Mouse (Mus musculus) MN1 (cell line): Measurements from ENCODE around the gene Sgpl1.

Source experiments
- DNase-seq: peaks from one replicate; pipeline ENCODE4 v3.0.0-alpha.2; 2016; ENCODE audit warnings: low spot score

The Sgpl1 gene

DNA sequence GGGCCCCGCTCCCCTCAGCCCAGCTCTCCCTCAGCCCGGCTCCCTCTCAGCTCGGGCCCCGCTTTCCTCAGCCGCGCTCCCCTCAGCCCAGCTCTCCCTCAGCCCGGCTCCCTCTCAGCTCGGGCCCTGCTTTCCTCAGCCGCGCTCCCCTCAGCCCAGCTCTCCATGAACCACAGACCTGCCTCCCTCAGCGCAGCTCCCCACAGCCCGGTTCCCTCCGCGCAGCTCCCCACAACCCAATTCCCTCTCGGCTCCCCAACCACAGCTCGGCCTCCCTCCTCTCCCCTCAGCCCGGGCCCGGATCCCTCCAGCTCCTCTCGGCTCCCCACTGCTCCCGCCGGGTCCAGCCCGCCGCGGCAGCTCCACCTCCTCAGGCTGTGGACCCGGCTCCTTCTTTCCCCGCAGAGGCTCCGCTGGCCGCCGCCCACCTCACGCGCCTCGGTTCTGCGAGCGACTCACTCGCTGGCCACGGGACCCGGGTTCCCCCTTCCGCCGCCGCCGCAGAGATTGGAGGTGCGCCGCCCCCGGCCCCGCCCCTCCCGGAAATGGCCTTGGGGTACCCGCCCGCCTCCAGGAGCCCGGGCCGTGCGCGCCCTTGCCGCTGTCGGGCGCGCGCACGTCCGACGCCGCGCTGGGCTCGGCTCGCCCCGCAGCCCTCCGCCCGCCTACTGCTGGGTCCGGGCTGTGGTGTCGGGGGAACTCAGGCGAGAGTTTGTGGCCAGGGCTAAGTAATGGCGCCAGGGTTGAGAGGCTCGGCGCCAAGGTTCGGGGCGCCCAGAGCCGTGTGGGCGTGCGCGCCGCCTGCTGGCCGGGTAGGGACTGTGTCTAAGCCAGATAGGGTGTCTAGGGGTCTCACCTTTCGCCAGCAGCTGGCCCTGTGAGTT, at the start of gene Sgpl1:
Gene Sgpl1 (minus strand): TSS at position 547 of the 884 bp plus-strand sequence.
- peak; percentile 88 for DNase-seq

DNA sequence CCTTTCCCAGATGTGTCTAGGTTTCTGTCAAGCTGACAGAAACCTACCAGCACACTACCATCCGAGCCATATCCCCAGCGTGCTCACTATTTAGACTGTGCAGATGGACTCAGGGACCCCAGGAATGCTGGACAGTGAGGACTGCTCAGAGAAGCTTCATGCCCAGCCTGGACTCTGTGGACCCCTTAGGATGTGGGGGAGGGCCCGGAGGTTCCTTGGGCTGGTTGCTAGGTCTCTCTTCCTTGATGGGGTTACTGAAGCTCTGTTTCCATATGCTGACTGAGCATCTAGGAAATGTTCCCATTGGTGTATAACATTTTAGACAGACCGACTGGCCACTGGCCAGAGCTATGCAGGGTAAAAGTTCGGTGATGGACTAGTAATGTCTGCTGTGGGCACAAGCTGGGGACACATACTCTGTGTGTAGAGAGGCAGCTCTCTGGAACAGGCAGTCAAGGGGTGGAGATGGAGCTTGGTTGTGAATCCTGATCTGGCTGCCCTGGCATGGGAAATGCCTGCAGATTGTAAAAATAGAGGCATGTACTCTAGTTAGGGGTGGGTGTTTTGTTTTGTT, 48.3 kb upstream of the Sgpl1 start:
- no peak for DNase-seq

DNA sequence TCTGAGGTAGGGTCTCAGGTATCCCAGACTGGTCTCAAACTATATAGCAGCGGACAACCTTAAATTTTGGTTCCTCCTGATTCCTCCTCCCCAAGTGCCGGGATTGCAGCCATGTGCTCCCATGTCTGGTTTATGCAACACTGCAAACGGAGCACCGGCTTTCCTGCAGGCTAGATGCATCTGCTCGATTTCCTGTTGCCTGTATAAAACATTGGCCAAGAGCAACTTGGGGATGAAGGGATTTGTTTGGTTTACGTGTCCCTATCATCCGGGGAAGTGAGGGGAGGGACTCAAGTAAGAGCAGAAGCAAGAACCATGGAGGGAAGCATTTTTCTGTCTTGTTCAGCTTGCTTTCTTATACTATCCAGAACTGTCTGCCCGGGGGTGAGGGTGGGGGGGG, 47.7 kb upstream of the Sgpl1 start:
- no peak for DNase-seq

DNA sequence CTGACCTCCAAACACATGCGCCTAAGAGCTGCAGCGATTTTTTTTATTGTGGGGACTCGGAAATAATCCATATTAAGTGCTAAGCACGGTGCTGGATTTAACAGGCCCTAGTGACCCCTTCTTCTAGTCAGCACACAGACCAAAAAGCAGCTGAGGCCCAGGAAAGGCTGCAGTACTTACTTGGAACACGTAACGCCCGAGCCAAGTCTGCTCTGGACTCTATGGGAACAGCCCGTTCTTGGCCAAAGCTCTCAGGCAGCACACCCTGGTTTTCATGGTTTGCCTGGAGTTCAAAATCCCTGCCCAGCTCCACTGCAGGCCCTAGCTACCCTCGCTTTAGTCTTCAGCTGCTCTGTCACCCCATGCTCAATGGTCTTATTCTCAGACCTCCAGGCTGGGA, 47.1 kb upstream of the Sgpl1 start:
- DNase-seq, result no peak

DNA sequence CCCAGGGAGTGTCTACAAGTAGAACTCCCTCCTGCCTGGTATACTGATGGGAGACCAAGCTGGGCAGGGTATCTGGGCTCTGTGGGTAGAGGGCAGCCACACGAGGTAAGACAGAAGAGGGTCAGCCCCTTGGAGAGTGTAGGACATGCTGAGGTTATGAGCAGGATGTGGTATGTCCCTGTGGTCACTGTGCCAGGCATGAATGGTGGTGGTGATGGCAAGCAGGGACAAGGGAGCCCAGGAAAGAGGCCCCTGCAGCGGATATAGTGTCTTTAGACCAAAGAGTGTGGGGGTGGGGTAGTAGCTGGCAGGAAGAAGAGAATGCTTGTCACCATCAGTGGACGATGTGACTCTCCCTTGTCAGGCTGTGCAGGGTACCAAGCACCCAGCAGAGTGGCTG, 40.5 kb upstream of the Sgpl1 start:
- DNase-seq, result no peak

DNA sequence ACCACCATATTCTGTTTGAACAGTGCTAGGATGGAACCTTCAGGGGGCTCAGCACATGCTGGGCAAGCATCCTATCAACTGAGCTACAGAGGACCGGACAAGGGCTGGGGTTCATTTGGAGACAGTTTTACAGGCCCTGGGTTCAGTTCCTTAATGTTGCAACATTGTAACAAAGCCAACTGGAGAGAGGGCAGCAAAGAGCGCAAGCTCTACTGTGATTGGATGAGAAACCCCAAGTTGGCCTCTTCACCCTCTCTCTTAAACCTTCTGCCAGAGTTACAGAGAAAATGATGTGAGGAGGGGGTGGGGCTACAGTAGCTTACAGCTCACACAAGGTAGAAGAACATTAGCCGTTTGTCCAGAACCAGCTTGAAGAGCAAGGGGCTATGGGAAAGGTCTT, 39.5 kb upstream of the Sgpl1 start:
- no peak for DNase-seq

DNA sequence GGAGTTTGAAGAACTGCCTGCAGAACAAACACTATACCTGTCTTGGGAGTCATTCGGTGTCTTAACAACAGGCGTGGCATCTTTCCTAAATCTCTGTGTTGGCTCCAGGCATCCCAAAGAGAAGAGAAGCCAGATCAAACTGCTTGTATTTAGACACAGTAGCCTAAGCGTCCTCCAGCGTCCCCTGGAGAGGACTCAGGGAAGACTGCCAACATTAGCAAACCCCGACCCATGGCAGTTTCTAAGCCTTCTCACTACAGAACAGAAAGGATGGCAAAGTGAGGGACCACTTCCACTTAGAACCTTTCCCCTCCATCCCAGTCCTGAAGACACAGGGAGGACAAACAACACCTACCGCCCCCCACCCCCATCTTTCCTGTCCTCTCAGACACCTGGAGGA, 32.4 kb upstream of the Sgpl1 start:
- no peak for DNase-seq

DNA sequence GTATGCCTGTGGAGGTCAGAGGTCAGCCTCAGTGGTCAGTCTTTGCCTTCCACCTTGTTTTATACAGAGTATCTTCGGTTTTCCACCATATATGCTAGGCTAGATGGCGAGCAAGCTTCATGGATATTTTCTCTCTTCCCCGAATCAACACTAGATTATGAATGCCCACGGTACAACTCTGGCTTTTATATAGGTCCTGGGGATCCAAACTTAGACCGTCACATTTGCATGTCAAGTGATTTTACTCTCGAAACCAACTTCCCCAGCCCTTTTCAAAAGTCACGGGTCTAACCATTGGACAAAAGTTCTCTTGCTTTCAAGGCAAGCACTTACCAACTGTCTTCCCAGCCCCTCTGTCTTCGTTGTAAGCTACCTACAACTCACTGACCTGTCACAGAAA, 31.2 kb upstream of the Sgpl1 start:
- DNase-seq, result no peak

DNA sequence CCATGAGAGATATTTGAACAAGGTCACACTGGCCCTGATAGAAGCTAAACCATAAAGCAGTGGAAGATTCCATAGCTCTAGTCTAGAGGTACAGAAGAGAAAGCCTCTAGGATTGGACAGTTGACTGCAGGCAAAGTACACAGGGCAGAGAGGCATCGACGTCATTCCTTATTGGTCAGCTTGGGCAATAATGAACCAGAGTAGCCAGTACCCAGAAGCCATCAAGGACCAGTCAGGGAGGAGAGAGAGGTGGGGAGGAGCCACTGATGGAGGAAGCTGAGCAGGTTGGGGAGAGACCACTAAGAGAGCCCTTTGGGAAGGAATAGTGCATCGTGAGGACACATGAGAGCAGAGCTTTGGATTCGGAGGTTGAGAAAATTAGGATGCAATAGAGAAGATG, 30.2 kb upstream of the Sgpl1 start:
- DNase-seq, result no peak

DNA sequence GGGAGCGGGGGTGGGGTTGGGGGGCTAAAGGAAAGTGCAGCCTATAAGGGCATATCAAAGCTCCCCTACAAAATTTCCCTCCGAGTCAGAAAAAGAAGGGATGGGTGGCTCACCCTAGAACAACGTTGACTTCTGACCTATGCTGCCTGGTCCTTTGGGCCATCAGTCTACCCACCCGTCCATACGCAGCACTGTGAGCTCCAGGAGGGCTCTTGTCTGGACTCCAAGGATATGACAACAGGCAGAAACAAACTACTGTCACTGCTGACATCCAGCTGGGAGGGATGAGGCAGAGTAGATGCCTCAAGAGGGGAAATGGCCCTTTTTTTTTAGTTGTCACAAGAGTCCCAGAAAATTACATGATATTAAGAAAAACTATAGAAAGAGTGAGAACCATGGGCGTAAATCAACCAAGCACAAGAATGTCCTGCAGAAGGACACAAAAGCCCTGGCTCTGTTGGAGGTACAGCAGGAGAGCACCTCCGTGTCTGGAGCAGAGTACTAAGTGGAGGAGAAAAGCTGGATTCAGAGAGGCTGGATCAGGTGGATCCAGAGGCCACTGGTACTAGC, 28.8 kb upstream of the Sgpl1 start:
- DNase-seq, result no peak

DNA sequence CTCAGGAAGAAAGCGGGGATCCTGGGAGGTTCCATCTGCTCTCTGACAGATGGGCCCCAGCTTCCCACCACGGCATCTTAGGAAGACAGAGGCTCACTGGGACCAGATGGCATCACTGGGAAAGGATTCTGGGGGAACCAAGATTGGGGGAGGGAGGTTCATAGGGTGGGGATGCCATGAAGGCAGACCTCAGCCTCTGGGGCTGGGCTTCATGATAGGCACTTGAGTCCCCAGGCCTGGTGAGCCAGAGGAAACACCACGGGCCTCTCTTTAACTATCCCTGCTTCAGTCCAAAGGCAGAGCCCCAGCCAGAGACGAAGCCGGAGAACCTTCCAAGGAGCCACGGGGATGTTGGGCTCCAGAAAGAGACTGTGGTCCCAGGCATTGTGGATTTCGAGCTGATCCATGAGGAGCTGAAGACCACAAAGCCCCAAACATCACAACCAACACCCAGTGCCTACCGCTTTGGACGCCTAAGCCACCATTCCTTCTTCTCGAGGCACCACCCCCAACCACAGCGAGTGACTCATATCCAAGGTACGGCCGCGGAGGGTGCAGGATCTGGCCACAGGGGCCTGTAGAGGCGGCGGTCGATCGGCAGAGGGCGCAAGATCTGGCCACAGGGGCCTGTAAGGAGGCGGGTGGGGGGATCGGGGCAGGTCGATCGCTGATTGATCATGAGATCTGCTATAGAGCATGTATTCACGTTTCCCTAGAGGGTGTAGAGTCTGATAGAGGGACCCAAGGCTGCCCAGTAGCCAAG, 28.1 kb upstream of the Sgpl1 start:
- no peak for DNase-seq

DNA sequence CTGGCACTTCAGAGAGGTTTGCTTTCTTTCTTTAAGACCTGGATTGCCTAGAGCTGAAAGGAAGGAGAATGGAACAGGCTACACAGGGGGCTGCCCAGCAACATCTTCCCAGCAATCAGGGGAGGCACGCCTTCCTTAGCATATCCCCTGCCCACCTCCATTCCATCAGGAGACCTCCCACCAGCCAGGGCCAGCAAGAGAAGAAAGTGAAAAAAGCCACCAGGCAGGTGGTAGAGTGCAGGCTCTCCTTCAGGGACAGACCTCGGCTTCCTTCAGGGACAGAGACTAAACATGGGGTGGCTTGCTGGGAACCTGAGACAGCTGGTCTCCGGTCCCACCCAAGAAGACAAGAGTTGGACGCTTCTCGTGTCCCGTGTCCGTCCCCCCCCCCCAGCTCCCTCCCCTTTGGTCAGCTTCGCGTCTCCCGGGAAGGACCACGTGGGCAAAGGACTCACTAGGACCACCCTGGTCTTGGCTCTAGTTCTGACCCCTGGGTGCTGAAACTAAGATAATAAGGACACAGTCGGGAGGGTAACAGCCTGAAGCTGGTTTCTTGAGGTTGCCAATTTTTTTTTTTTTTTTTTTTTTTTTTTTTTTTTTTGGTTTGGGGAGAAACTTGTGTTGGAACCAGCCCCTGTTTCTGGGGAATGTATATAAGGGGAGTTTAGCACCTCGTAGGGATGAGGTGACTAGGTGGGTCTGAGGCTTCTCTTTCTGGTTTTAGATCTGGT, 27.4 kb upstream of the Sgpl1 start:
- DNase-seq, result no peak

DNA sequence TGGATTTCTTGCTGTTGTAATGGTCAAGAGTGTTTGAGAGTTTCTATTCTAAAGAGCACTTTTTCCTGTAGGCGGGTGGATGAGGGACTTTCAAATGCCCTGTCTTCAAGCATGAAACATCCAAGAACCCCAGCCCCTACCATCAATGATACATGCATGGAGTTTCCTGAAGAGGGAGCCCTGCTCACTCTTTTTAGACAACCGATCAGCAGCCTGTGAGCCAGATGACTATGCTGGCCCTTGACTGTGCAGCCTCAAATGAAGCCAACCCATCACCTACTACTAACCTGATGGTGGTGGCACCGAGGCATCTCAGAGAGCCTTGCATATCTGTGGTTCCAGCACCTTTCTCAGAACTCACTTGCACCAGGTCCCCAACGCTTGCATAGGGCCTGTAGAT, 25.0 kb upstream of the Sgpl1 start:
- DNase-seq, result no peak

DNA sequence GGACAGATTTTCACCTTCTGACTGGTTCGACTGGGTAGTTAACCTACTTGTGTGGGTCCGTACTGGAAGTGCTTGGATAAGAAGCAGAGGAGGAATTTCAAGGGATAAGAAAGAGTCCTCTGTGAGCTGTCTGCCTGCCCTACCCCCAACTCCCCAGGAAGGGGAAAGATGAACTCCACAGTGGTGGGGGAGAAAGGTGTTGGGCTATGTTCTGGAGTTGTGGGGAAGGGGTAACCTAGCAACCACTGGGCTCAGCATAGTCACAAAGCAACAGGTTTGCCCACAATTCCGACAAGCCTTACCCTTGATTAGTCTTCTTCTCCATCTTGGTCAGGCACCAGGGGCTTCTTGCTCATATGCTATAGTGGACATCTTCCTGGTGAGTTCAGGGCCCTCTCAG, 24.2 kb upstream of the Sgpl1 start, which contains the start of gene Tbata:
Gene Tbata (plus strand): TSS at position 301 of the 400 bp plus-strand sequence.
- DNase-seq, result no peak

DNA sequence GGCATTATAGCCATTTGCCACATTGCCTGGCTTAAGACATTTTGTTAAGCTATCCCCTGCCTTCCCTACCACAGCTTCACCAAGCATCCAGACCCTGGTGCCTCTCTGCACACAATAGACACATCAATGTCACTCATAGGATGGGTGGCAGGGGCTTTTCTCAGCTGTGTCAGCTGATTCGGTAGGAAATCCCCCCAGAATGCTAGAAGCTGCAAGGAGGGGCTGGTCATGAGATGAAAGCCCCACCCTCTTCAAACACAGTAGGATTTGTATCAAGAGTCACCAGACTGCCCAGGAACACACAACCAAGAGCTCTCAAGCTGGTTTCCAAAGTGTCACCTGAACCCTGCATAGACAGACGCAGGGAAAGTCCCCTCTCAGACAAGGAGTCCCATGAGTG, 20.9 kb upstream of the Sgpl1 start:
- DNase-seq, result no peak

DNA sequence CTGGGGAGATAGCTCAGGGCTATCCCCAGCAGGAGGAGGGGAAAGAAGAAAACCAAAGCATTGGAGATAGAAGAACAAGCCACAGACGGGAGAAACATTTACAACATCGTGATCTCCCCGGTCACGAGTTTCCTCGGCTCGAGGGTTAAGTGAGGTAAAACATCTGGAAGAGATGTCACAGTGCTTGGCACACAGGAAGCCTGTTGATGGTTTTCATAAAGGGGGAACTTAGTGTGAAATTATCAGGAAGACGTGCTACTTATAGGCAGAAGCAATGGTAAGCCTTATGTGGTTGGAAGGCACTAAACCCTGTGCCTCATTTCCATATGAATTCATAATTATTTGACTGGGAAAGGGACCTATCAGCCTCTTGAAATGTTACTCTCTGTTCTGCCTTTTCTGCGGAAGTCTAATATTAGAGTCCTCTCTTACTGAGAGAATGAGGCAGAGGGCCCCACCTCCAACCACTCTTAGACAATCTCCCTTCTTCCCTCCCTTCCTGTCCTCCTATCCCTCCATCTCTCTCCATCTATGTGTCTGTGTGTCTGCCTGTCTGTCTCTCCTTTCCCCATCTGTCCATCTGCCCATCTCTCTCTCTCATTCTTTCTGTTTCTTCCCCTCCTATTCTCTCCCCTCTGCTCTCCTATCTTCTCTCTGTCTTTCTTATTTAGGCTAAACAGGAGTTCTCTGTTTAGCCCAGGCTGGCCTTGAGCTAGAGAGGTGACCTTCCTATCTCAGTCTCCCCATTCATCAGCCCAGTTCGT, 20.0 kb upstream of the Sgpl1 start:
- no peak for DNase-seq

DNA sequence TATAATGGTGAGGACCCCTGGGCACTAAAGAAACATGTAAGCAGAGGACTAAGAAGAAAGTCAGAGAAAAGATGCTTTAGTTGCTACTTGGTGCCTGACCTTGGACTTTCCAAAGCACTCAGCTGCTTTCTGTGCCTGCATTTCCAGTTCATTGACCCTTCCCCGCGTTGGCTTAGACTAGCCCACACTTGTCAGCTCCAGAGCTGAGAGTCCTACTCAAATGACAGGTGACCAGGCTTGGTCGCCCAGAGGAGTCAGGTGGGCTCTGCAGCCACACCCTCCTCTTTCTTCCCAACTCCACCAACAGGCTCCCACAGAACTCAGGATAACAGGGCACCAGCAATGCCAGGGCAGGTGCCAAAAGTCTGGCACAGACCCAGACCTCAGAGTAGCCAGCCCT, 14.9 kb upstream of the Sgpl1 start:
- no peak for DNase-seq

DNA sequence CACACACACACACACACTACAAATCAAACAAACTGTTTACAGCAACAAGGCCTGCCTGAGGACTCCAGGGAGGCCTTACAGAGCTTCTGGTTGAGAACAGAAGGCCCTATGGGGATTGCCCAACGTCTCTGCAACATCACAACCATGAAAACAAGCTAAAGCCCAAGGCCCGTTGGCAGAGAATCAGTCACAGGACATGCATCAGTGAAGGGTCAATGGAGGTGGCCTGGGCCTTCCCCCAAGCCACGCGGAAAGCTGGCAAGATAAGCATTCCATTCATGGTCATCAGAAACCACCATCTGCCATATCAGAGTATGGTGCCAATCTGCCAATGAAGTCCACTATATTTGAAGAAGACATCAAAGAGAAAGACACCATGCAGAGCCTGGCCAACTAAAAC, 13.2 kb upstream of the Sgpl1 start:
- DNase-seq, result no peak

DNA sequence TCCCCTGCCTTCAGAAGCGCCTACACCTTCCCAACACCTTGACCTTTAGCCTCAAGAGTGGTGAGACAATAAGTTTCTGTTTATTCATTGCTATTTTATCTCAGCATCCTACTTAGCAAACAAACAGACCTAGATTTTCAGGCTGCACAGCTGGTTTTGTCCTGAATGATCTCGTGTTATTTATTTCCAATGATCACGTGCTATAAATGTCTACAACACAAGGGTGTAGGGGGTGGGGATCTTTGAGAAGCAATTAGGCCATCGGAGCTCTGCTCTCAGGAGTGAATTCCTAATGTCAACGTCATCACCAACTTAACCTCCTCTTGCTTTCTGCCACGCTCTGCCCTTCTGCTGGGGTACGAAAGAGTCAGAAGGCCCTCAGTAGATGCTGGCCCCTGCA, 12.6 kb upstream of the Sgpl1 start:
- DNase-seq, result no peak

DNA sequence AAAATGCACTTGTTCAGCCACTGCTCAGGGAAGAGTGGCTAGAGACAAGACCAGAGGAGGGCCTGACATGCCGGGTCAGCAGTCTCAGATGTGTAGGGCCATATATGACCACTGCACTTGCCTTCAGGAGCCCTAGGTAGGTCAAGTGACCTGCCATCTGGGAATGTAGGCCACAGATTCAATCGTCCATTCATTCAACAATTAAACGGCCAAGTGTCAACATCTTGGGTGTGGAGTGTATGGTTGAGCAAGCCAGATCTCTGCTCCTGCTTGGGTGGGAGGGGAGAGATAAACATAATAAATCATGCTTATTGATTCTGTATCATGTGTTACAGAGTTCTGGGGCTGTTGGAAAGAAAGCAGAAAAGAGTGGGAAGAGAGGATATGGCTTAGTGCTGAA, 11.1 kb upstream of the Sgpl1 start:
- no peak for DNase-seq

DNA sequence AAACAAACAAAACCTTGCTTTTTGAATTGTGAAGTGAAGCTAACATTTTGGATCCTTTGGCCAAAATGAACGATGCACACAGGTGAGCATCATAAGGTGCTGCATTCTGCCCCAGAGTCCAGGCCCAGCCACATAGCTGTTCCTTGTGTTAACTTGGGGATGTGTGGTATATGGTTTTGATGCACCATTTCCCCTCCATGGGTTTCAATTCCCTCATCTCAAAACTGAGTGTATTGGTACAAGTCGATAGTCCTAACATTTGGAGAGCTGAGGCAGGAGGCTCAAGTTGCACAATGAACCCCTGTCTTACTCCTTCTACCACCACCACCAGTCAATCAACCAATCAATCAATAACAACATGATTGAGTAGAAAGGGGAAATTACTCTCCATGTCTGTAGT, 8.9 kb upstream of the Sgpl1 start:
- DNase-seq, result no peak
